Mouse (Mus musculus): ENCODE results near the gene Top2b.

The Top2b gene

GRCm38 (mm10) chr14:16427569-16427968, 62.6 kb downstream of the Top2b start:
- no peak for DNase-seq (ENCODE audit: low spot score in 2 of 2)

GRCm38 (mm10) chr14:16431941-16432499, 67.0 kb downstream of the Top2b start:
- DNase-seq (ENCODE audit: low spot score in 2 of 2), result no peak

GRCm38 (mm10) chr14:16432550-16432949, 67.6 kb downstream of the Top2b start:
- no peak for DNase-seq (ENCODE audit: low spot score in 2 of 2)

GRCm38 (mm10) chr14:16433206-16433605, 68.2 kb downstream of the Top2b start:
- no peak for DNase-seq (ENCODE audit: low spot score in 2 of 2)

- DNase-seq (ENCODE audit: low spot score in 2 of 2), result peak; percentile 19 to 31
Measured at GRCm38 (mm10) chr14:16434396-16435171, 69.6 kb downstream of the Top2b start.

- no peak for DNase-seq (ENCODE audit: low spot score in 2 of 2)
Measured at GRCm38 (mm10) chr14:16437386-16437785, 72.4 kb downstream of the Top2b start.

GRCm38 (mm10) chr14:16439385-16440126, 74.6 kb downstream of the Top2b start:
- DNase-seq (ENCODE audit: low spot score in 2 of 2), result no peak

- DNase-seq (ENCODE audit: low spot score in 2 of 2), result no peak
Measured at GRCm38 (mm10) chr14:16444859-16445258, 79.9 kb downstream of the Top2b start.

GRCm38 (mm10) chr14:16447587-16447986, 82.6 kb downstream of the Top2b start:
- DNase-seq (ENCODE audit: low spot score in 2 of 2), result no peak

GRCm38 (mm10) chr14:16448269-16448987, 83.4 kb downstream of the Top2b start:
- no peak for DNase-seq (ENCODE audit: low spot score in 2 of 2)

- no peak for DNase-seq (ENCODE audit: low spot score in 2 of 2)
Measured at GRCm38 (mm10) chr14:16478606-16479323, 113.8 kb downstream of the Top2b start.

GRCm38 (mm10) chr14:16479521-16479920, 114.5 kb downstream of the Top2b start:
- DNase-seq (ENCODE audit: low spot score in 2 of 2), result no peak

- DNase-seq (ENCODE audit: low spot score in 2 of 2), result no peak
Measured at GRCm38 (mm10) chr14:16480621-16481020, 115.6 kb downstream of the Top2b start.

- no peak for DNase-seq (ENCODE audit: low spot score in 2 of 2)
Measured at GRCm38 (mm10) chr14:16483656-16484380, 118.8 kb downstream of the Top2b start.
